Mouse (Mus musculus) bone marrow macrophage, adult 2 months (primary cell): ENCODE measurements around the gene Bpifc.

ENCODE experiments used
- CTCF ChIP-seq: IDR thresholded peaks from 2 replicates; pipeline ENCODE4 v1.5.1; 2012; ENCODE audit warnings: low read depth, mild to moderate bottlenecking, low read length, moderate library complexity
- POLR2A ChIP-seq: IDR thresholded peaks from 2 replicates; pipeline ENCODE4 v1.6.1; 2012; ENCODE audit warnings: mild to moderate bottlenecking, low read depth, low read length, borderline replicate concordance

DNA sequence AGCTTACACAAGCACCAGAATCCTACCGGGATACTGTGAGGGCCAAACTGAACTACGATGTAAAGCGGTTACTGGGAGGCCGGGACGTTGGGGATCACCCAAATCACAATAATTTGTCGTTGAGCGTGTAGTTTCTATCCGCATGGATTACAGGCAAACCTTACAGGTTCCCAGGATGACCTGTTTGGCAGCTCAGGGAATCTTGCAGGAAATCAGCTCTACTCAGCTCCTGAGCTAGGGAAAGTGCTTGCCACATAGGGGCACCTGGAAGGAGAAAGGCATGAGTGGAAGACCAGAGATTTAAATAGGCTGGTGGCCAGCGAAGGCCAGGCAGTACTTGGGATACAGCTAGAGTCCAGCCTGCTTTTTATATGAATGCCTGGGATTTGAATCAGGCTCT is 17.9 kb downstream of the Bpifc start:
- TF ChIP-seq CTCF (no peak), POLR2A (no peak)
